Mouse (Mus musculus) limb, embryonic 11.5 days (tissue): ENCODE data around the gene Sacm1l. TPM values are rescaled to one million over a fixed set of nuclear protein-coding genes. Genes with fewer than 3 reads are reported as not detected.

Experiments used
- polyA plus RNA-seq: library from polyadenylated mRNA; unstranded; fragments of >200 nt; fragmentation: Nextera tagmentation; extraction: Ambion mirVana; gene quantifications from 2 replicates; pipeline ENCODE4 v1.2.1, GENCODE M21; 2014

Sacm1l gene
- polyA plus RNA-seq, 1 experiment from 2014 or later = 48.9 TPM

Other genes starting within 250 kb of the Sacm1l start
- gene Lars2, start 162.8 kb upstream of the Sacm1l start, polyA plus RNA-seq = 934 and 1,018 TPM in 2 replicates
- gene Limd1, start 51.1 kb upstream of the Sacm1l start, polyA plus RNA-seq = 51.1 and 54.0 TPM in 2 replicates
- 0.11 and 0.27 TPM in 2 replicates for gene Slc6a20b, start 102.8 kb downstream of the Sacm1l start, polyA plus RNA-seq
- gene Ccr9, start 148.7 kb downstream of the Sacm1l start, polyA plus RNA-seq = 0.03 and 0.10 TPM in 2 replicates
- not detected in 2 replicates for gene Slc6a20a, start 149.1 kb downstream of the Sacm1l start, polyA plus RNA-seq
- 43.4 and 47.0 TPM in 2 replicates for gene Lztfl1, start 187.9 kb downstream of the Sacm1l start, polyA plus RNA-seq